Mouse (Mus musculus) stomach, postnatal 0 days (tissue): ENCODE measurements at regions not wholly inside any gene's neighbourhood (a gene's known extent, or its start where the extent isn't known, plus 50 kb on each side); places are given as distances from the start of the nearest gene placed in this dataset.

Experiments
- ATAC-seq: fragments of 200-750 bp; cut with Nextera tagmentation; 2 replicates; pipeline ENCODE4 v1.8.0; 2017; ENCODE audit not compliant: low FRiP score, low TSS enrichment
- DNase-seq: peaks from one replicate; pipeline ENCODE4 v3.0.0-alpha.2; 2016; ENCODE audit warnings: low spot score
- H3K27ac ChIP-seq: fragments of 300-500 bp; sonication (generic); replicated peaks from 2 replicates; pipeline ENCODE4 v1.5.1; 2014; ENCODE audit warnings: mild to moderate bottlenecking, control low read depth
- H3K27me3 ChIP-seq: fragments of 300-500 bp; sonication (generic); 2 replicates; pipeline ENCODE4 v1.6.1; 2014; ENCODE audit warnings: low read length; ENCODE audit not compliant: control insufficient read depth, insufficient read depth
- H3K36me3 ChIP-seq: fragments of 300-500 bp; sonication (generic); 2 replicates; pipeline ENCODE4 v1.6.1; 2014; ENCODE audit warnings: low read length, mixed read lengths; ENCODE audit not compliant: control insufficient read depth, insufficient read depth
- H3K4me1 ChIP-seq: fragments of 300-500 bp; sonication (generic); replicated peaks from 2 replicates; pipeline ENCODE4 v1.6.1; 2014; ENCODE audit warnings: antibody characterized with exemption; ENCODE audit not compliant: control insufficient read depth, insufficient read depth
- H3K4me2 ChIP-seq: fragments of 300-500 bp; sonication (generic); replicated peaks from 2 replicates; pipeline ENCODE4 v1.6.1; 2014; ENCODE audit warnings: low read depth, mild to moderate bottlenecking, control low read depth, moderate library complexity
- H3K4me3 ChIP-seq: fragments of 300-500 bp; sonication (generic); 2 replicates; pipeline ENCODE4 v1.5.1; 2014; ENCODE audit warnings: low read depth, low read length, control low read depth
- H3K9ac ChIP-seq: fragments of 300-500 bp; sonication (generic); 2 replicates; pipeline ENCODE4 v1.6.1; 2014; ENCODE audit warnings: mild to moderate bottlenecking, low read length, control low read depth, mixed read lengths
- H3K9me3 ChIP-seq: fragments of 300-500 bp; sonication (generic); 2 replicates; pipeline ENCODE4 v1.6.1; 2016; ENCODE audit warnings: low read length; ENCODE audit not compliant: control insufficient read depth
- CTCF ChIP-seq: IDR thresholded peaks from 2 replicates; pipeline ENCODE4 v1.5.1; 2016; ENCODE audit warnings: antibody characterized with exemption, low read depth, mild to moderate bottlenecking, moderate library complexity
- EP300 ChIP-seq: optimal IDR thresholded peaks from 2 replicates; pipeline ENCODE3; 2016; ENCODE audit warnings: antibody characterized with exemption
- WGBS: fragments of 180-500 bp; shearing (Covaris S2); extraction: QIAGEN DNeasy Blood & Tissue Kit; methylation state at CpG from one replicate; pipeline ENCODE4 v1.1.7; 2014; 5-methylcytosine and 5-hydroxymethylcytosine counted together

DNA sequence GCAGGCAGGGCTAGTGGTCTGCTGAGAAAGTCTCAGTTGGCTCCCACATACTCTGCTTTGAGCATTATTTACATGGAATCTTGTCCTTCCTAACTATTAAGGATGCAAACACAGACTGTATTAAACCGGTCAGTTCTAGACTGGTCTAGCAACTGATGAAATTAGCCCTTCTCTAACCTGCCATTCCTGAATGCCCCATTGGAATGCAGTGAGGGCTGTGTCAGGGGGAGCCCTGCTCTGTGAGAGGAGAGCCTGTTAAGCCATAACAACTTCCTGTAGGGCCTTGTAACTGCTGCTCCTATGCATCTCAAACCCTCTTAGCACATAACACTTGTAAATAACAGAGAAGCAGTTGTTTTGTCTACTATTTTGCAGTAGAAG lies 114.7 kb upstream of the Peli2 start:
- TF ChIP-seq EP300: no peak
- TF ChIP-seq CTCF: no peak
- Histone ChIP-seq H3K27ac (no peak overlapping the region), H3K4me1 (no peaks in the 10 kb centered on the region), H3K4me2 (no peak overlapping the region), H3K9me3 (no peaks in the 10 kb centered on the region), H3K4me3 (no peak overlapping the region), H3K36me3 (no peaks in the 10 kb centered on the region), H3K9ac (no peak overlapping the region), H3K27me3 (no peaks in the 10 kb centered on the region)
- no peak for ATAC-seq
- 67% methylated on average over 1 of the region's 1 CpGs for WGBS
- no peak for DNase-seq

- H3K27ac ChIP-seq: no peak overlapping the region
- no peak overlapping the region for H3K4me2 ChIP-seq
- DNase-seq: no peak
- ATAC-seq: no peak
- H3K27me3 ChIP-seq: no peaks in the 10 kb centered on the region
- no peaks in the 10 kb centered on the region for H3K36me3 ChIP-seq
- H3K4me1 ChIP-seq: no peaks in the 10 kb centered on the region
- 71% methylated on average over 2 of the region's 2 CpGs for WGBS
- H3K9ac ChIP-seq: no peak overlapping the region
- TF ChIP-seq EP300 (no peak), CTCF (no peak)
- H3K9me3 ChIP-seq: no peaks in the 10 kb centered on the region
- H3K4me3 ChIP-seq: no peak overlapping the region
Measured at GRCm38 (mm10) chr14:48012361-48013215, 108.0 kb upstream of the Peli2 start.

DNA sequence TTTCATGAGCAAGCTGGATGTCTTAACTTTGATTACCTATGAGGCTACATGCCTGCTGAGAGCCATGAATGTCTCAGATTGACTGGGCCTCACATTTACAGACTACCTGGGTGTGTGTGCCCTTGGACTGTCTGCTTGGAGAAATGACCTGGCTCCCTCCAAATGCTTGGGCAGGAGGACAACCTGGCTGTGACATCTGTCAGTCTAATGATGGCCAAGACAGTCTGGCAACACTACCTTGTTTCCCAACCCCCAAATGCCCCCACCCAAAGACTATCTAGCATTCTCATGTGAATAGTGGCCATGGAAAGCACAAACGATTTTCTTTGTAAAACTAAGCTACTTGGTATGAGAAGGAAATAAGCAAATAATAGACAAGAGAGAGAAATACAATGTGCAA lies 107.2 kb upstream of the Peli2 start:
- Histone ChIP-seq H3K36me3 (no peaks in the 10 kb centered on the region), H3K4me3 (no peak overlapping the region), H3K9me3 (no peaks in the 10 kb centered on the region), H3K27me3 (no peaks in the 10 kb centered on the region), H3K4me1 (no peaks in the 10 kb centered on the region), H3K4me2 (no peak overlapping the region), H3K9ac (no peak overlapping the region), H3K27ac (no peak overlapping the region)
- WGBS: 79% methylated on average over 1 of the region's 1 CpGs
- ATAC-seq: no peak
- DNase-seq: no peak
- TF ChIP-seq CTCF: no peak
- no peak for TF ChIP-seq EP300

DNA sequence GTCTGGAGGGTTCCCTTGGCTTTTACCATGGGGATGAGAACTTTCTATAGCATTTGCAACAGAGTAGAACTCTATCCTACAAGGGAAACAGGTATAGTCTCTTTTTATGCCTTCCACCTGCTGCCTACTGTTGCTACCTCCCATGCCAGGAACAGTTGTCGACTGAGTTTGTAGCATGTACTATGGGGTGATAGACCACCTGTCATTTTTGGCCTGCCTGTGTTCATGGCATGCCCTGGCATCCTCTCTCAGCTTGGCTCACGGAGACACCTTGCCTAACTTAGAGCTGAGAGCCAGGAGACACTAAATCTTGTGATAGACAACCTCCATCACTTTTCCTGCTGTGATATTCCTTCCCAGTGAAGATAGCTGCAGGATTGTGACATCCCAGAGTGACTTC lies 105.8 kb upstream of the Peli2 start:
- Histone ChIP-seq H3K9ac (no peak overlapping the region), H3K4me1 (no peaks in the 10 kb centered on the region), H3K36me3 (no peaks in the 10 kb centered on the region), H3K27me3 (no peaks in the 10 kb centered on the region), H3K4me2 (no peak overlapping the region), H3K4me3 (no peak overlapping the region), H3K9me3 (no peaks in the 10 kb centered on the region), H3K27ac (no peak overlapping the region)
- TF ChIP-seq CTCF (no peak), EP300 (no peak)
- no peak for DNase-seq
- WGBS: 79% methylated on average over 2 of the region's 2 CpGs
- ATAC-seq: no peak

GRCm38 (mm10) chr14:48017971-48018370 lies 102.7 kb upstream of the Peli2 start:
- 85% methylated on average over 6 of the region's 6 CpGs for WGBS
- H3K4me3 ChIP-seq: no peak overlapping the region

DNA sequence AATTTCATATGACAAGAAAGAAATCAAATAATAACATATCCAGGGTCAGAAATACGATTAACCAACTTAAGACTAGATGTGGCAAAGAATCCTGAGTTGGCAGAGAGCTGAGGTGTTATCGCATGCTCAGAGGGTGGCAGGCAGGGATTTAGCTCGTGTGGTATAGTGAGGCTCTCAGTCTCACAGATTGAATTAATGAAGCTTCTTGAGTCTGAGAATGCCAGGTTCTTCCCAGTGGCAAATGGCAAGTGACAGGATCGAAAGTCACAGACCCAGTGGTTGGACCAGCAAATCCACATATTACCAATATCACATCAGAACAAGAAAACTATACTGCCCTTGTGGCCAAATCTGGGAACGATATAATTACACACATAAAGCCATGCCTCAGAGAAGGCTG lies 101.3 kb upstream of the Peli2 start:
- Histone ChIP-seq H3K36me3 (no peaks in the 10 kb centered on the region), H3K4me2 (no peak overlapping the region), H3K4me3 (no peak overlapping the region), H3K27ac (no peak overlapping the region), H3K27me3 (no peaks in the 10 kb centered on the region), H3K9ac (no peak overlapping the region), H3K9me3 (no peaks in the 10 kb centered on the region), H3K4me1 (no peaks in the 10 kb centered on the region)
- TF ChIP-seq CTCF: no peak
- TF ChIP-seq EP300: no peak
- DNase-seq (no peak), ATAC-seq (no peak)
- 81% methylated on average over 5 of the region's 5 CpGs for WGBS

More at GRCm38 (mm10) chr14:48017971-48018370, 102.7 kb upstream of the Peli2 start:
- Histone ChIP-seq H3K27ac (no peak overlapping the region), H3K36me3 (no peaks in the 10 kb centered on the region), H3K4me1 (no peaks in the 10 kb centered on the region), H3K9ac (no peak overlapping the region), H3K9me3 (no peaks in the 10 kb centered on the region), H3K4me2 (no peak overlapping the region), H3K27me3 (no peaks in the 10 kb centered on the region)
- ATAC-seq (no peak), DNase-seq (no peak)
- TF ChIP-seq CTCF: no peak
- no peak for TF ChIP-seq EP300
